Mouse (Mus musculus): ENCODE results near the gene Atg16l2. TPM values are rescaled to one million over a fixed set of nuclear protein-coding genes. Genes with fewer than 3 reads are reported as not detected.

The Atg16l2 gene
- polyA plus RNA-seq, 1 experiment = 28.5 TPM

DNA sequence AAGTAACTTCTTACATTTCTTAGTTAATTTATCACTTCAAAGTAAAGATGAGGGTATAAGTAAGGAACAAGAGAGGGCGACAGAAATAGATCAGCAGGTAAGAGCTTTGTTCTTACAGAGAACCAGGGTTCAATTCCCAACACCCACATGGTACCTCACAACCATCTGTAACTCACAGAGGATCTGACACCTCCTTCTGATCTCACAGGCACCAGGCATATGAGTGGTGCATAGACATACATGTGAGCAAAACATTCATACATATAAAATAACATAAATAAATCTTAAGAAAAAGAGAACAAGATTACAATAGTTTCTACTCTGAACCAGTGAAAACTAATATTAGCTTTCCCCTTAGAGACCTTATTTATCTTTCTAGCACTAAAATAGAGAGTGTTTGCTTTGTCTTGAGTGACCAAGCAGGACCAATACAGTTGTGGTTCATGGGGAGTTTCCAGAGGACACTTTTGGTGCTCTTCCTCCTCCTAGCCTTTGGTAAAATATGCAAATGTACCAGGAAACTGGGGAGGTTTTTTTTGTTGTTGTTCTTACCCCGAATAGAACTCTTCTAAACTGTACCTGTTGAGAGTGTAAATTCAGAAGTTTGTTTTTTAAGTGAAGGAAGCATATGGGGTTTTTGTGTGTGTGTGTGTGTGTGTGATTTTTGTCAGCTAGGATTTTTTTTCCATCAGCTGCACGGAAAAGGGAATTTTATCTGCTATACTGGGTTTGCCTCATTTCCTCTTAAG is 88.4 kb downstream of the Atg16l2 start:
- no peak for TF ChIP-seq POLR2A (IDR thresholded peaks at IDR 0.05; ENCODE audit: borderline replicate concordance, extremely low read depth, low read depth, low read length)
- no peak for TF ChIP-seq CTCF (IDR thresholded peaks at IDR 0.05; ENCODE audit: insufficient read depth, low read length)
- DNase-seq = no peak
- Histone ChIP-seq H3K4me3 (replicated peaks; ENCODE audit: extremely low read depth, low read depth, low read length) (no peak overlapping the region), H3K4me1 (ENCODE audit: control insufficient read depth, insufficient read depth, low read length) (peaks cover 2% of the 10 kb centered on the region; the same call in 1 of the 2 replicates)
- WGBS = 32% methylated on average over 3 of the region's 3 CpGs

Other genes starting within 250 kb of the Atg16l2 start
- 10.9 and 14.7 TPM in 2 replicates for gene Fchsd2, start 209.4 kb downstream of the Atg16l2 start, polyA plus RNA-seq (2012; rRNA removed)
- 104 and 107 TPM in 2 replicates for gene Stard10, start 14.8 kb upstream of the Atg16l2 start, polyA plus RNA-seq (2012; rRNA removed)
- 157 and 188 TPM in 2 replicates for gene Arap1, start 45.8 kb upstream of the Atg16l2 start, polyA plus RNA-seq (2012; rRNA removed)
- gene Gm45837, start 108.6 kb upstream of the Atg16l2 start, polyA plus RNA-seq (2012; rRNA removed) = 0.68 and 1.7 TPM in 2 replicates
- 8.7 and 9.3 TPM in 2 replicates for gene Pde2a, start 119.4 kb upstream of the Atg16l2 start, polyA plus RNA-seq (2012; rRNA removed)

Measured in lung, adult 2 months (tissue).